Mouse (Mus musculus): Measurements from ENCODE around the gene Parp14. TPM values are rescaled to one million over a fixed set of nuclear protein-coding genes. Genes with fewer than 3 reads are reported as not detected.

Gene Parp14
- polyA plus RNA-seq, 1 experiment from 2014 or later: 2.5 TPM

DNA sequence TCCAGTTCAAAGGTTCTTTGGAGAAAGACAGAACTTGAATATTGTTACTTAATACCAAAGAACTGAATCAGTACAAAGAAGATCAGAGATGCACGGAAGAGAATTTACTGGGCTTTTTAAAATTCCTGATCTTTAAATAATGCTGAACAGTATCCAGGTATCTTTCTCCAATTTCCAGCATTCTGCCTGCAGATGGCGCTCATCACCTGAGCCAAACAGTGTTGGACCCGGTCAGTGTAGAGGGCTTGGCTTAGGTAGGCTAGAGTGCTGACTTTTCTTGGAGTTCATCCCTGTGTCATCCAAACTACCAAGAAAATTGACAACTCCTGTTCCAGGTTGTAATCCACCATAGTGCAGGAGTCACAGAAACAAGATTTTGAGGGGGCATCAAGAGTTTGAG is 3.1 kb upstream of the Parp14 start:
- WGBS: 24% methylated on average over 3 of the region's 3 CpGs
- Histone ChIP-seq H3K9ac (ENCODE audit: low read length) (no peak overlapping the region), H3K27ac (ENCODE audit: low read length) (no peak overlapping the region), H3K9me3 (replicated peaks; ENCODE audit: control insufficient read depth, low read length) (no peaks in the 10 kb centered on the region), H3K4me3 (ENCODE audit: low read length) (no peak overlapping the region), H3K27me3 (ENCODE audit: control insufficient read depth, insufficient read depth, low read length) (peaks cover 7% of the 10 kb centered on the region; the same call in 1 of the 2 replicates), H3K4me2 (ENCODE audit: low read depth, low read length) (no peak overlapping the region), H3K4me1 (ENCODE audit: control insufficient read depth, insufficient read depth, low read length) (peaks cover 9% of the 10 kb centered on the region), H3K36me3 (ENCODE audit: control insufficient read depth, insufficient read depth) (no peaks in the 10 kb centered on the region)
- no peak for ATAC-seq (replicated peaks; ENCODE audit: extremely low read depth, insufficient read depth, low FRiP score)

DNA sequence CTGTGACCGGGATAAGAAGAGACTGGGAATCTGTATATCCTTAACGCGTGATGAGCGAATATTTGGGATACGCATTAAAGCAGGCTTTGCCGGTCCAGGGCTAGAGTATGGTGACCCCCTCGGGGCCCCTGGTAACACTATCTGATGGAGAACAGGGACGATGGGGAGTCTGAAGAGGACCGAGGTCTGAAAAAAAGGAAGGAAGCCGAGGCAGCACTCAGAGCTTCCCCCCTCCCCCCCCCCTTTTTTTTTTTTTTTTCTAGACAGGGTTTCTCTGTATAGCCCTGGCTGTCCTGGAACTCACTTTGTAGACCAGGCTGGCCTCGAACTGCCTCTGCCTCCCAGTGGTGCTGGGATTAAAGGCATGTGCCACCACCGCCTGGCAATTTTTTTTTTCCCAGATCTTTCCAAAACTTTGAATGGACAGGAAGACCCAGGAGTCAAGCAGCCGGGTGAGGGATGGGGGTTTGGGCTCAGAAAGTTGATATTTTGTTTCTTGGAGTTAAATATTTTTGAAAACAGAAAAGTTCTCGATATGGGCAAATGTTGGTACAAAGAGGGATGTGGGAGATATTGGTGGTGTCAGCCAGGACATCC is 1.2 kb upstream of the Parp14 start:
- no peak for ATAC-seq (replicated peaks; ENCODE audit: extremely low read depth, insufficient read depth, low FRiP score)
- peak overlapping the region; percentile 88 for H3K4me3 ChIP-seq (ENCODE audit: low read length)
- WGBS: 31% methylated on average over 14 of the region's 14 CpGs

GRCm38 (mm10) chr16:35871898-35872297 is 554 bp upstream of the Parp14 start:
- no peak for ATAC-seq (replicated peaks; ENCODE audit: extremely low read depth, insufficient read depth, low FRiP score)
- peak overlapping the region; percentile 26; the same call in 1 of the 2 replicates for H3K9ac ChIP-seq (ENCODE audit: low read length)
- WGBS: 24% methylated on average over 12 of the region's 12 CpGs

More for the DNA sequence above, 1.2 kb upstream of the Parp14 start:
- H3K36me3 ChIP-seq (ENCODE audit: control insufficient read depth, insufficient read depth): no peaks in the 10 kb centered on the region
- H3K9ac ChIP-seq (ENCODE audit: low read length): peak overlapping the region; percentile 26; the same call in 1 of the 2 replicates
- H3K27me3 ChIP-seq (ENCODE audit: control insufficient read depth, insufficient read depth, low read length): peaks cover 7% of the 10 kb centered on the region; the same call in 1 of the 2 replicates
- no peak overlapping the region for H3K27ac ChIP-seq (ENCODE audit: low read length)
- H3K4me2 ChIP-seq (ENCODE audit: low read depth, low read length): peak overlapping the region; percentile 83
- H3K4me1 ChIP-seq (ENCODE audit: control insufficient read depth, insufficient read depth, low read length): peaks cover 9% of the 10 kb centered on the region
- H3K9me3 ChIP-seq (replicated peaks; ENCODE audit: control insufficient read depth, low read length): no peaks in the 10 kb centered on the region

GRCm38 (mm10) chr16:35870581-35871047 is 730 bp downstream of the Parp14 start:
- Histone ChIP-seq H3K4me1 (ENCODE audit: control insufficient read depth, insufficient read depth, low read length) (peaks cover 9% of the 10 kb centered on the region), H3K4me3 (ENCODE audit: low read length) (peak overlapping the region; percentile 88), H3K4me2 (ENCODE audit: low read depth, low read length) (peak overlapping the region; percentile 83), H3K27me3 (ENCODE audit: control insufficient read depth, insufficient read depth, low read length) (peaks cover 7% of the 10 kb centered on the region; the same call in 1 of the 2 replicates), H3K36me3 (ENCODE audit: control insufficient read depth, insufficient read depth) (no peaks in the 10 kb centered on the region), H3K27ac (ENCODE audit: low read length) (0 out of 2 replicates have a peak overlapping the region, but pooled peaks have one; percentile 31), H3K9ac (ENCODE audit: low read length) (peak overlapping the region; percentile 89), H3K9me3 (replicated peaks; ENCODE audit: control insufficient read depth, low read length) (no peaks in the 10 kb centered on the region)
- ATAC-seq (replicated peaks; ENCODE audit: extremely low read depth, insufficient read depth, low FRiP score): 0 out of 2 replicates have a peak, but pooled peaks have one; percentile 34
- 7% methylated on average over 12 of the region's 12 CpGs for WGBS

More at GRCm38 (mm10) chr16:35871898-35872297, 554 bp upstream of the Parp14 start:
- no peaks in the 10 kb centered on the region for H3K9me3 ChIP-seq (replicated peaks; ENCODE audit: control insufficient read depth, low read length)
- H3K4me3 ChIP-seq (ENCODE audit: low read length): peak overlapping the region; percentile 88
- H3K36me3 ChIP-seq (ENCODE audit: control insufficient read depth, insufficient read depth): no peaks in the 10 kb centered on the region
- H3K27me3 ChIP-seq (ENCODE audit: control insufficient read depth, insufficient read depth, low read length): peaks cover 7% of the 10 kb centered on the region; the same call in 1 of the 2 replicates
- H3K27ac ChIP-seq (ENCODE audit: low read length): no peak overlapping the region
- H3K4me1 ChIP-seq (ENCODE audit: control insufficient read depth, insufficient read depth, low read length): peaks cover 9% of the 10 kb centered on the region
- H3K4me2 ChIP-seq (ENCODE audit: low read depth, low read length): peak overlapping the region; percentile 83

DNA sequence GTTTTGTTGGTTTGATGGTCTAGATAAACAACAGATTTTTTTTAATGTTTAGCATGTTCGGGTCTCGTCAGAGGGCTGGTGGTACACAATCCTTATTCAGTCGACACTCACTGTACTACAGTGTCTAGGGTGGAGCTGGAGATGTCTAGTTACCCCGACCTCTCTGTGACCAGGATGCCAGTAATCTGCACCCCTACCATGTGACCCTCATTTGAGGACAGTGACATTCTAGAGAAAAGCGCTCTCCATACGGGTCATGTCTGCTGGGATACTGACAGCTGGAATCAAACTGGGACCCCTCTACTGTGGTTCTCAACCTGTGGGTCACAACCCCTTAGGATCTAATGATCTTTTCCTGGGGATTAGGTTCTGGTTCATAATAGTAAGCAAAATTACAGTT is 1.7 kb downstream of the Parp14 start:
- Histone ChIP-seq H3K27ac (ENCODE audit: low read length) (no peak overlapping the region), H3K9ac (ENCODE audit: low read length) (no peak overlapping the region), H3K4me1 (ENCODE audit: control insufficient read depth, insufficient read depth, low read length) (peaks cover 9% of the 10 kb centered on the region), H3K9me3 (replicated peaks; ENCODE audit: control insufficient read depth, low read length) (no peaks in the 10 kb centered on the region), H3K36me3 (ENCODE audit: control insufficient read depth, insufficient read depth) (no peaks in the 10 kb centered on the region), H3K27me3 (ENCODE audit: control insufficient read depth, insufficient read depth, low read length) (peaks cover 7% of the 10 kb centered on the region; the same call in 1 of the 2 replicates), H3K4me3 (ENCODE audit: low read length) (no peak overlapping the region), H3K4me2 (ENCODE audit: low read depth, low read length) (peak overlapping the region; percentile 51)
- WGBS: 66% methylated on average over 6 of the region's 6 CpGs
- no peak for ATAC-seq (replicated peaks; ENCODE audit: extremely low read depth, insufficient read depth, low FRiP score)

DNA sequence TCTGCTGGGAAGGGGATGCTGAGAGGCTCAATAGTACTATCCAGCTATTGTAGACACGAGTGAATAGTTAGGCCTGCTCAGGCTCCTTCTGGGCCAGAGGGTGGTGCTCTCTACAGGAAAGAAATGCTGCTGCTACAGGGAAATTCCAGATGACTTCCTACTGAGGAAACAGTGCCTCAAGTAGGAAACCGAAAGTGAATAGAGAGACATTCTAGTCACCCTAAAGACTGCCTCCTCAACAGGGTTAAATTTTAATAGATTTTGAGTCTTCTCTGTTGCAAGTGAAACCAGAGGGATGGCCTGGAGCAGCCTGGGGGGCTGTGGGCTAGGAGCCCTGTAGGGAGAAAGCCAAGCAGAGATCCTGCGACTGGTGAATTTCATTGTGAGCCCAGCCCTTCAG is 2.2 kb downstream of the Parp14 start:
- Histone ChIP-seq H3K36me3 (ENCODE audit: control insufficient read depth, insufficient read depth) (no peaks in the 10 kb centered on the region), H3K4me3 (ENCODE audit: low read length) (peak overlapping the region; percentile 26), H3K9me3 (replicated peaks; ENCODE audit: control insufficient read depth, low read length) (no peaks in the 10 kb centered on the region), H3K27me3 (ENCODE audit: control insufficient read depth, insufficient read depth, low read length) (peaks cover 7% of the 10 kb centered on the region; the same call in 1 of the 2 replicates), H3K4me2 (ENCODE audit: low read depth, low read length) (peak overlapping the region; percentile 51), H3K9ac (ENCODE audit: low read length) (0 out of 2 replicates have a peak overlapping the region, but pooled peaks have one; percentile 50), H3K4me1 (ENCODE audit: control insufficient read depth, insufficient read depth, low read length) (peaks cover 9% of the 10 kb centered on the region), H3K27ac (ENCODE audit: low read length) (peak overlapping the region; percentile 50)
- WGBS: 45% methylated on average over 3 of the region's 3 CpGs
- 0 out of 2 replicates have a peak, but pooled peaks have one; percentile 25 for ATAC-seq (replicated peaks; ENCODE audit: extremely low read depth, insufficient read depth, low FRiP score)

GRCm38 (mm10) chr16:35867726-35868125 is 3.6 kb downstream of the Parp14 start:
- Histone ChIP-seq H3K27me3 (ENCODE audit: control insufficient read depth, insufficient read depth, low read length) (0 out of 2 replicates have a peak, but pooled peaks cover 3% of the 10 kb centered on the region), H3K36me3 (ENCODE audit: control insufficient read depth, insufficient read depth) (no peaks in the 10 kb centered on the region), H3K4me1 (ENCODE audit: control insufficient read depth, insufficient read depth, low read length) (peaks cover 9% of the 10 kb centered on the region), H3K9me3 (replicated peaks; ENCODE audit: control insufficient read depth, low read length) (no peaks in the 10 kb centered on the region), H3K27ac (ENCODE audit: low read length) (no peak overlapping the region), H3K4me3 (ENCODE audit: low read length) (no peak overlapping the region), H3K9ac (ENCODE audit: low read length) (no peak overlapping the region), H3K4me2 (ENCODE audit: low read depth, low read length) (no peak overlapping the region)
- ATAC-seq (replicated peaks; ENCODE audit: extremely low read depth, insufficient read depth, low FRiP score): no peak
- 62% methylated on average over 11 of the region's 11 CpGs for WGBS

DNA sequence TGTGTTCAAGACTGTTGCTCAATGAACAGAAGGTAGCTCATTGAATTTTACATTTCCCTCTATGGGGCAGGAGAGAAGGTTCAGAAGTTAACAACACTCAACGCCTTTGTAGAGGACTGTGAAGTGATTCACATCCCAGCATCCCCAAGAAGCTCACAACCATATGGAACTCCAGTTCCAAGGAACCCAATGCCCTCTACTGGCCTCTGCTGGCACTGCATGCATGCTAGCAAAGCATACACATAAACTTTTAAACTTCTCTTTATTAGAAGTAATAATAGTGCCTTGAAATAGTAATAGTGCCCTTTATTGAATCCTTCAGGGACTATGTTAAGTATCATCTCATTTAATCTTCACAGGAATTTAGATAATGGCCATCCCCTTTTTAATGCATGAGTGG is 9.3 kb downstream of the Parp14 start:
- Histone ChIP-seq H3K9me3 (replicated peaks; ENCODE audit: control insufficient read depth, low read length) (no peaks in the 10 kb centered on the region), H3K4me3 (ENCODE audit: low read length) (no peak overlapping the region), H3K4me1 (ENCODE audit: control insufficient read depth, insufficient read depth, low read length) (no peaks in the 10 kb centered on the region), H3K4me2 (ENCODE audit: low read depth, low read length) (no peak overlapping the region), H3K36me3 (ENCODE audit: control insufficient read depth, insufficient read depth) (peaks cover 5% of the 10 kb centered on the region), H3K27ac (ENCODE audit: low read length) (no peak overlapping the region), H3K27me3 (ENCODE audit: control insufficient read depth, insufficient read depth, low read length) (no peaks in the 10 kb centered on the region), H3K9ac (ENCODE audit: low read length) (no peak overlapping the region)
- 86% methylated on average over 1 of the region's 1 CpGs for WGBS
- ATAC-seq (replicated peaks; ENCODE audit: extremely low read depth, insufficient read depth, low FRiP score): no peak

DNA sequence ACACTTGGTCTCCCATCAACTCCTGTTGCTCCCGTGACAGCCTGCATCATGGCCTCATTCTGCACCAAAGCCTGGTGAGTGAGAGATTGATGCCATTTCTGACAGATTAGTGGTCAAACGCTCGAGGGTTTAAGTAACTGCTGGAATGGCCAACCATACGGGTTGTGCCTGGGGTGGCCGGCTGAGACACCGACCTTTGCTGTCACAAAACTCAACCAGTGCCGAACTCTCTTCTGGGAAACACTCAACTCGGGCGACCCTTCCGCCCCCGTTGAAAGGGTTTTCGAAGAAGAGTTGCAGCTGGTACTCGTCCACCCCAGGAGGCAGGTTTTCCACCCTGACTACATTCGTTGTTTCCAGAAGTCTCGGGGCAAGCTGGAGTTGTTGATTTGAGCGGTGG is 11.1 kb downstream of the Parp14 start:
- ATAC-seq (replicated peaks; ENCODE audit: extremely low read depth, insufficient read depth, low FRiP score): no peak
- H3K4me3 ChIP-seq (ENCODE audit: low read length): no peak overlapping the region
- H3K27ac ChIP-seq (ENCODE audit: low read length): no peak overlapping the region
- no peak overlapping the region for H3K4me2 ChIP-seq (ENCODE audit: low read depth, low read length)
- H3K36me3 ChIP-seq (ENCODE audit: control insufficient read depth, insufficient read depth): peaks cover 5% of the 10 kb centered on the region
- H3K4me1 ChIP-seq (ENCODE audit: control insufficient read depth, insufficient read depth, low read length): no peaks in the 10 kb centered on the region
- no peak overlapping the region for H3K9ac ChIP-seq (ENCODE audit: low read length)
- 57% methylated on average over 16 of the region's 16 CpGs for WGBS
- no peaks in the 10 kb centered on the region for H3K9me3 ChIP-seq (replicated peaks; ENCODE audit: control insufficient read depth, low read length)
- no peaks in the 10 kb centered on the region for H3K27me3 ChIP-seq (ENCODE audit: control insufficient read depth, insufficient read depth, low read length)

Data from heart, embryonic 16.5 days (tissue).